Mouse (Mus musculus) intestine, postnatal 0 days (tissue): ENCODE data around the gene Clhc1. TPM values are rescaled to one million over a fixed set of nuclear protein-coding genes. Genes with fewer than 3 reads are reported as not detected.

Experiments used
- ATAC-seq: fragments of 200-750 bp; cut with Nextera tagmentation; 2 replicates; pipeline ENCODE4 v1.8.0; 2017; ENCODE audit warnings: mild to moderate bottlenecking, moderate TSS enrichment, moderate library complexity
- H3K27ac ChIP-seq: fragments of 300-500 bp; sonication (generic); 2 replicates; pipeline ENCODE4 v1.5.1; 2014; ENCODE audit warnings: mild to moderate bottlenecking, low read depth, low read length, moderate library complexity
- H3K27me3 ChIP-seq: fragments of 300-500 bp; sonication (generic); replicated peaks from 2 replicates; pipeline ENCODE4 v1.6.1; 2014; ENCODE audit warnings: low read length, mixed read lengths; ENCODE audit not compliant: control insufficient read depth, insufficient read depth
- H3K36me3 ChIP-seq: fragments of 300-500 bp; sonication (generic); 2 replicates; pipeline ENCODE4 v1.6.1; 2014; ENCODE audit warnings: mild to moderate bottlenecking, moderate library complexity; ENCODE audit not compliant: control insufficient read depth, insufficient read depth
- H3K4me1 ChIP-seq: fragments of 300-500 bp; sonication (generic); replicated peaks from 2 replicates; pipeline ENCODE4 v1.6.1; 2014; ENCODE audit warnings: antibody characterized with exemption, low read length, mixed read lengths; ENCODE audit not compliant: control insufficient read depth, insufficient read depth
- H3K4me2 ChIP-seq: fragments of 300-500 bp; sonication (generic); replicated peaks from 2 replicates; pipeline ENCODE4 v1.6.1; 2014; ENCODE audit warnings: low read depth, mild to moderate bottlenecking, moderate library complexity
- H3K4me3 ChIP-seq: fragments of 300-500 bp; sonication (generic); 2 replicates; pipeline ENCODE4 v1.5.1; 2014; ENCODE audit warnings: low read depth, low read length
- H3K9ac ChIP-seq: fragments of 300-500 bp; sonication (generic); 2 replicates; pipeline ENCODE4 v1.6.1; 2014; ENCODE audit warnings: mild to moderate bottlenecking, low read depth, low read length
- H3K9me3 ChIP-seq: fragments of 300-500 bp; sonication (generic); 2 replicates; pipeline ENCODE4 v1.6.1; 2016; ENCODE audit warnings: mixed run types; ENCODE audit not compliant: control insufficient read depth
- CTCF ChIP-seq: sonication (generic); IDR thresholded peaks from 2 replicates; pipeline ENCODE4 v1.5.1; 2016; ENCODE audit warnings: low read depth, mild to moderate bottlenecking, control low read depth, antibody characterized with exemption, moderate library complexity
- WGBS: fragments of 180-500 bp; shearing (Covaris S2); extraction: QIAGEN DNeasy Blood & Tissue Kit; methylation state at CpG from one replicate; pipeline ENCODE4 v1.1.7; 2014; 5-methylcytosine and 5-hydroxymethylcytosine counted together
- polyA plus RNA-seq: library from polyadenylated mRNA; unstranded; fragments of >200 nt; fragmentation: Nextera tagmentation; extraction: Ambion mirVana; gene quantifications from 2 replicates; pipeline ENCODE4 v1.2.1, GENCODE M21; 2015

Gene Clhc1
- polyA plus RNA-seq, 1 experiment from 2014 or later, result not detected

- Histone ChIP-seq H3K36me3 (peaks cover 22% of the 10 kb centered on the region), H3K9me3 (no peaks in the 10 kb centered on the region), H3K9ac (peak overlapping the region; percentile 79), H3K27ac (no peak overlapping the region), H3K4me3 (peak overlapping the region; percentile 72), H3K27me3 (no peaks in the 10 kb centered on the region), H3K4me1 (peaks cover 6% of the 10 kb centered on the region), H3K4me2 (peak overlapping the region; percentile 80)
- 17% methylated on average over 2 of the region's 2 CpGs for WGBS
- TF ChIP-seq CTCF, result no peak
- ATAC-seq, result no peak
Measured at GRCm38 (mm10) chr11:29546762-29547161, 988 bp upstream of the Clhc1 start.

- no peak for TF ChIP-seq CTCF
- WGBS, result under 1% methylated on average over 27 of the region's 27 CpGs
- peak; percentile 40 for ATAC-seq
Measured at GRCm38 (mm10) chr11:29547249-29547751, 450 bp upstream of the Clhc1 start.

GRCm38 (mm10) chr11:29548504-29549424, 1.0 kb downstream of the Clhc1 start:
- Histone ChIP-seq H3K9me3 (no peaks in the 10 kb centered on the region), H3K27ac (peak overlapping the region; percentile 81; the same call in 1 of the 2 replicates), H3K4me2 (peak overlapping the region; percentile 80), H3K36me3 (peaks cover 16% of the 10 kb centered on the region), H3K4me1 (peaks cover 6% of the 10 kb centered on the region), H3K9ac (peak overlapping the region; percentile 79), H3K4me3 (peak overlapping the region; percentile 72), H3K27me3 (no peaks in the 10 kb centered on the region)
- no peak for TF ChIP-seq CTCF
- no peak for ATAC-seq
- 22% methylated on average over 23 of the region's 23 CpGs for WGBS

More at GRCm38 (mm10) chr11:29547249-29547751, 450 bp upstream of the Clhc1 start:
- Histone ChIP-seq H3K4me3 (peak overlapping the region; percentile 72), H3K27ac (peak overlapping the region; percentile 81), H3K36me3 (peaks cover 21% of the 10 kb centered on the region), H3K9ac (peak overlapping the region; percentile 79), H3K27me3 (no peaks in the 10 kb centered on the region), H3K9me3 (no peaks in the 10 kb centered on the region), H3K4me2 (peak overlapping the region; percentile 80), H3K4me1 (peaks cover 6% of the 10 kb centered on the region)

- Histone ChIP-seq H3K27ac (no peak overlapping the region), H3K4me3 (no peak overlapping the region), H3K4me1 (peaks cover 6% of the 10 kb centered on the region), H3K9me3 (no peaks in the 10 kb centered on the region), H3K27me3 (no peaks in the 10 kb centered on the region), H3K36me3 (peaks cover 11% of the 10 kb centered on the region), H3K4me2 (no peak overlapping the region), H3K9ac (no peak overlapping the region)
- no peak for TF ChIP-seq CTCF
- ATAC-seq, result no peak
- WGBS, result 88% methylated on average over 1 of the region's 1 CpGs
Measured at GRCm38 (mm10) chr11:29549425-29549778, 1.7 kb downstream of the Clhc1 start.

GRCm38 (mm10) chr11:29560452-29560851, 12.7 kb downstream of the Clhc1 start:
- no peak for TF ChIP-seq CTCF
- 83% methylated on average over 9 of the region's 9 CpGs for WGBS
- H3K4me1 ChIP-seq, result no peaks in the 10 kb centered on the region
- no peaks in the 10 kb centered on the region for H3K9me3 ChIP-seq
- H3K4me3 ChIP-seq, result no peak overlapping the region
- no peak for ATAC-seq
- no peaks in the 10 kb centered on the region for H3K36me3 ChIP-seq
- no peak overlapping the region for H3K9ac ChIP-seq
- no peaks in the 10 kb centered on the region for H3K27me3 ChIP-seq
- H3K27ac ChIP-seq, result no peak overlapping the region
- H3K4me2 ChIP-seq, result no peak overlapping the region

GRCm38 (mm10) chr11:29560990-29561389, 13.2 kb downstream of the Clhc1 start:
- Histone ChIP-seq H3K4me2 (no peak overlapping the region), H3K27me3 (no peaks in the 10 kb centered on the region), H3K36me3 (no peaks in the 10 kb centered on the region), H3K9me3 (no peaks in the 10 kb centered on the region), H3K9ac (no peak overlapping the region), H3K4me3 (no peak overlapping the region), H3K27ac (no peak overlapping the region), H3K4me1 (no peaks in the 10 kb centered on the region)
- no peak for TF ChIP-seq CTCF
- ATAC-seq, result no peak
- 88% methylated on average over 3 of the region's 3 CpGs for WGBS
